8 mouse cellular contexts compared by ENCODE assay signal in genomic region chr17:13744824-13745223, GRCm38 (mm10). TPM values are rescaled to one million over a fixed set of nuclear protein-coding genes. Genes with fewer than 3 reads are reported as not detected.
DNase-seq lines count a peak whose midpoint lies in the region; ATAC-seq lines count a peak whose summit lies in the region.

No protein-coding gene starts in this region.

- DNase-seq in cerebellum, adult 11 months = peak; percentile 32
- DNase-seq in urinary bladder, postnatal 14 days (ENCODE audit: low spot score) = peak; percentile 53
- no peak for DNase-seq in urinary bladder, adult 18-20 months (ENCODE audit: low spot score in 2 of 2)
- peak; percentile 93 for DNase-seq in kidney, adult 11 months
- peak; percentile 39 for DNase-seq in ovary, postnatal 36 days (ENCODE audit: low spot score)
- no peak for DNase-seq in left cerebral cortex, postnatal 36 days (ENCODE audit: low spot score in 2 of 2)
- no peak for DNase-seq in left cerebral cortex, adult 11 months (ENCODE audit: low spot score)

- intact Hi-C loops in left cerebral cortex, postnatal 36 days (cut with DNase I) = no loop called here

- no peak for ATAC-seq in cerebellum, adult (ENCODE audit: insufficient number of reproducible peaks, low FRiP score, low TSS enrichment)

RNA-seq across cellular contexts. Expression of gene Afdn, which starts 15.5 kb away (rescaled TPM):
- total RNA-seq in left cerebral cortex, postnatal 36 days (2021) = 100 to 1,000 TPM; 105 to 138 TPM

RNA-seq across cellular contexts. Expression of gene Tcte2, which starts 16.8 kb away (rescaled TPM):
- 10 to 100 TPM; 17.8 to 21.6 TPM for total RNA-seq in left cerebral cortex, postnatal 36 days (2021)

Comparison
In these comparisons a context has a peak if more than half of its experiments do, and no peak if none do; other contexts are left out.
1. DNase-seq: peak in cerebellum, adult 11 months (single experiment), urinary bladder, postnatal 14 days (single experiment), kidney, adult 11 months (single experiment) and ovary, postnatal 36 days (single experiment); none in urinary bladder, adult 18-20 months (0 of 2), left cerebral cortex, postnatal 36 days (0 of 2) and left cerebral cortex, adult 11 months (single experiment).